Mouse (Mus musculus) liver, postnatal 0 days (tissue): Measurements from ENCODE around the gene Gm20388. TPM values are rescaled to one million over a fixed set of nuclear protein-coding genes. Genes with fewer than 3 reads are reported as not detected.

Experiments used
- ATAC-seq: fragments of 200-750 bp; cut with Nextera tagmentation; 2 replicates; pipeline ENCODE4 v1.8.0; 2017; ENCODE audit warnings: mild to moderate bottlenecking, moderate library complexity
- DNase-seq: peaks from one replicate; pipeline ENCODE4 v3.0.0-alpha.2; 2016
- H3K27ac ChIP-seq: fragments of 300-500 bp; sonication (generic); 2 replicates; pipeline ENCODE4 v1.5.1; 2014; ENCODE audit warnings: antibody characterized with exemption, moderate library complexity, mild to moderate bottlenecking, low read depth
- H3K27me3 ChIP-seq: fragments of 300-500 bp; sonication (generic); 2 replicates; pipeline ENCODE4 v1.6.1; 2014; ENCODE audit warnings: low read length, control low read depth, mixed read lengths; ENCODE audit not compliant: insufficient read depth
- H3K36me3 ChIP-seq: fragments of 300-500 bp; sonication (generic); replicated peaks from 2 replicates; pipeline ENCODE4 v1.6.1; 2014; ENCODE audit warnings: mild to moderate bottlenecking, control low read depth, low read length, moderate library complexity, mixed read lengths; ENCODE audit not compliant: insufficient read depth
- H3K4me1 ChIP-seq: fragments of 300-500 bp; sonication (generic); 2 replicates; pipeline ENCODE4 v1.6.1; 2014; ENCODE audit warnings: antibody characterized with exemption, mild to moderate bottlenecking, control low read depth; ENCODE audit not compliant: insufficient read depth
- H3K4me2 ChIP-seq: fragments of 300-500 bp; sonication (generic); 2 replicates; pipeline ENCODE4 v1.6.1; 2014; ENCODE audit warnings: low read depth, mild to moderate bottlenecking, low read length, moderate library complexity, mixed read lengths
- H3K4me3 ChIP-seq: fragments of 300-500 bp; sonication (generic); 2 replicates; pipeline ENCODE4 v1.5.1; 2014; ENCODE audit warnings: low read depth, low read length
- H3K9ac ChIP-seq: fragments of 300-500 bp; sonication (generic); replicated peaks from 2 replicates; pipeline ENCODE4 v1.6.1; 2014; ENCODE audit warnings: mild to moderate bottlenecking, moderate library complexity
- H3K9me3 ChIP-seq: fragments of 300-500 bp; sonication (generic); 2 replicates; pipeline ENCODE4 v1.6.1; 2016; ENCODE audit warnings: mild to moderate bottlenecking, control low read depth, low read length, mixed read lengths
- CTCF ChIP-seq: sonication (generic); IDR thresholded peaks from 2 replicates; pipeline ENCODE4 v1.5.1; 2016; ENCODE audit warnings: antibody characterized with exemption, low read depth
- EP300 ChIP-seq: IDR thresholded peaks from 2 replicates; pipeline ENCODE4 v1.6.1; 2016; ENCODE audit warnings: antibody characterized with exemption, low read depth, mild to moderate bottlenecking
- WGBS: fragments of 180-500 bp; shearing (Covaris S2); extraction: QIAGEN DNeasy Blood & Tissue Kit; methylation state at CpG from one replicate; pipeline ENCODE4 v1.1.7; 2014; ENCODE audit not compliant: insufficient replicate concordance; 5-methylcytosine and 5-hydroxymethylcytosine counted together
- polyA plus RNA-seq: library from polyadenylated mRNA; unstranded; fragments of >200 nt; fragmentation: Nextera tagmentation; extraction: Ambion mirVana; gene quantifications from 2 replicates; pipeline ENCODE4 v1.2.1, GENCODE M21; 2015

Gene Gm20388
- polyA plus RNA-seq, 1 experiment from 2014 or later = not detected

GRCm38 (mm10) chr8:120308553-120308952, 397.9 kb downstream of the Gm20388 start:
- DNase-seq (no peak), ATAC-seq (no peak)
- Histone ChIP-seq H3K27me3 (peaks cover 12% of the 10 kb centered on the region; the same call in 1 of the 2 replicates), H3K4me3 (no peak overlapping the region), H3K27ac (no peak overlapping the region), H3K9ac (no peak overlapping the region), H3K36me3 (no peaks in the 10 kb centered on the region), H3K4me1 (no peaks in the 10 kb centered on the region), H3K4me2 (no peak overlapping the region), H3K9me3 (no peaks in the 10 kb centered on the region)
- WGBS = 69% methylated on average over 9 of the region's 9 CpGs
- no peak for TF ChIP-seq EP300
- TF ChIP-seq CTCF = no peak

DNA sequence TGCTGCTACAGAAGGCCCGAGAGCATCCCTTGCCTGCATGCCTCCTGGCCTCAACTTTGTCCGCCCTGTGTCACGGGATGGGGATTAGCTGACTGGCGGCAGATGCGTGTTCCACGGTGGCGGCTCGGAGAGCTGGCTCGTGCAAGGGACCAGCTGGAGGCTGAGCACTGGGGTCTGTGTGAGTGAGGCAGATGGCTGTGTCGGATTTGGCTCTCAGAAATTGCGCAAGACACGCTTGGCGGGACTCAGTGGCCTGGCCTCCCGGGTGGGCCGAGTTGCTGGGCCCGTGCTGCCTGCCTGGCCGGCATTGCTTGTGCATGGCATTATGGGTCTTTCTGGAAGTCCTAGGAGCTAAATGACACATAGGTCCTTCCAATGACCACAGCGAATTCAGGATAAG, 398.7 kb downstream of the Gm20388 start:
- Histone ChIP-seq H3K27ac (no peak overlapping the region), H3K4me2 (no peak overlapping the region), H3K4me3 (no peak overlapping the region), H3K27me3 (peaks cover 12% of the 10 kb centered on the region; the same call in 1 of the 2 replicates), H3K4me1 (no peaks in the 10 kb centered on the region), H3K36me3 (no peaks in the 10 kb centered on the region), H3K9me3 (no peaks in the 10 kb centered on the region), H3K9ac (no peak overlapping the region)
- 61% methylated on average over 18 of the region's 18 CpGs for WGBS
- ATAC-seq (no peak), DNase-seq (no peak)
- TF ChIP-seq EP300 = no peak
- no peak for TF ChIP-seq CTCF

GRCm38 (mm10) chr8:120310063-120310462, 399.4 kb downstream of the Gm20388 start:
- Histone ChIP-seq H3K4me3 (no peak overlapping the region), H3K27me3 (peaks cover 12% of the 10 kb centered on the region; the same call in 1 of the 2 replicates), H3K36me3 (no peaks in the 10 kb centered on the region), H3K4me1 (no peaks in the 10 kb centered on the region), H3K4me2 (no peak overlapping the region), H3K9ac (no peak overlapping the region), H3K27ac (no peak overlapping the region), H3K9me3 (no peaks in the 10 kb centered on the region)
- 58% methylated on average over 5 of the region's 5 CpGs for WGBS
- DNase-seq = no peak
- ATAC-seq = no peak
- TF ChIP-seq EP300 (no peak), CTCF (no peak)

- Histone ChIP-seq H3K4me2 (no peak overlapping the region), H3K9ac (no peak overlapping the region), H3K4me1 (no peaks in the 10 kb centered on the region), H3K9me3 (no peaks in the 10 kb centered on the region), H3K27ac (no peak overlapping the region), H3K4me3 (no peak overlapping the region), H3K27me3 (peaks cover 5% of the 10 kb centered on the region; the same call in 1 of the 2 replicates), H3K36me3 (no peaks in the 10 kb centered on the region)
- TF ChIP-seq CTCF = no peak
- TF ChIP-seq EP300 = no peak
- DNase-seq (no peak), ATAC-seq (no peak)
- WGBS = 42% methylated on average over 4 of the region's 4 CpGs
Measured at GRCm38 (mm10) chr8:120312452-120312851, 401.8 kb downstream of the Gm20388 start.

- DNase-seq (no peak), ATAC-seq (no peak)
- Histone ChIP-seq H3K36me3 (no peaks in the 10 kb centered on the region), H3K27ac (no peak overlapping the region), H3K9me3 (no peaks in the 10 kb centered on the region), H3K9ac (no peak overlapping the region), H3K4me3 (no peak overlapping the region), H3K27me3 (no peaks in the 10 kb centered on the region), H3K4me2 (no peak overlapping the region), H3K4me1 (no peaks in the 10 kb centered on the region)
- WGBS = 78% methylated on average over 3 of the region's 3 CpGs
- TF ChIP-seq CTCF = no peak
- no peak for TF ChIP-seq EP300
Measured at GRCm38 (mm10) chr8:120313674-120314073, 403.0 kb downstream of the Gm20388 start.

DNA sequence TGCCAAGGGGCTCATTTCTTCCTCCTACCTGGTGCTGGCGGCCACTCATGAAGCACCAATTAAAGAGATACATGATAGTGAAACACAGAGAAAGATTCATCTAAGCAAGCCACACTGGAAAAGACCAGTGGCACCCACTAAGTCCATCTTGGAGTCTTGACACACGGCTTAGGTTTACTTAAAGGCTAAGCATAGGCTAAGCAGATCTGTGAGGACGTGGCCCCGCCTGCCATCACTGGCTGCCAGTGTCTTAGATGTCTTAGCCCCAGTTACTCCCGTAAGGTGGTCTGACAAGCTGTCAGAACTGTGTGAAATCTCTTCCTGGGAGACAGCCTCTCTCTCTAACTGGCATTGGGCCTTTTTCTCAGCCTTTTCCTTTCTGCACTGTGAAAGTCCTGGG, 404.3 kb downstream of the Gm20388 start:
- Histone ChIP-seq H3K36me3 (no peaks in the 10 kb centered on the region), H3K4me3 (no peak overlapping the region), H3K4me1 (0 out of 2 replicates have a peak, but pooled peaks cover 2% of the 10 kb centered on the region), H3K4me2 (no peak overlapping the region), H3K9me3 (no peaks in the 10 kb centered on the region), H3K27me3 (no peaks in the 10 kb centered on the region), H3K27ac (no peak overlapping the region), H3K9ac (no peak overlapping the region)
- 86% methylated on average over 5 of the region's 5 CpGs for WGBS
- DNase-seq = no peak
- ATAC-seq = no peak
- TF ChIP-seq EP300 = no peak
- TF ChIP-seq CTCF = no peak

DNA sequence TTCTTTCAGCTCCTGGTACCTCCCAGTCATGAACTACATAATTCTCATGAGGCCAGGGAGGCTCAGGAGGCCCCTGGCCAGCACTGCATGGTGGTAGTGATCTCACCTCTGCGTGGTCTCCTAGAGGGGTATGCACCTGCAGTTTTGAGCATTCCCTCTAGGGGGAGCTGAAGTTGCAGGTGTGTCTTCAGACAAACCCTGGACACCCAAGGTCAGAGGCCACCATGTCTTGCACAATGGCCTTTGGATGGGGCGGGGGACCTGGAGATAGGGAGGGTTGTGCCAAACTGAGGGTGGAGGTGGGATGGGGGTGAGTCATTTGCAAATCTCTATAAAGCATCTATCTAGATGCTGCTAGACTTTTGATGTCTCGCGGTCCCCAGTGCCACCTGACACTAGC, 405.0 kb downstream of the Gm20388 start:
- 0 out of 2 replicates have a peak, but pooled peaks cover 2% of the 10 kb centered on the region for H3K4me1 ChIP-seq
- WGBS = 79% methylated on average over 4 of the region's 4 CpGs
- DNase-seq (peak; percentile 55), ATAC-seq (no peak)
- H3K4me3 ChIP-seq = no peak overlapping the region
- no peak overlapping the region for H3K9ac ChIP-seq
- no peak overlapping the region for H3K4me2 ChIP-seq
- H3K9me3 ChIP-seq = no peaks in the 10 kb centered on the region
- no peaks in the 10 kb centered on the region for H3K27me3 ChIP-seq
- no peak overlapping the region for H3K27ac ChIP-seq
- no peaks in the 10 kb centered on the region for H3K36me3 ChIP-seq
- TF ChIP-seq CTCF (peak; percentile 59), EP300 (no peak)
